ENCODE assay signal across 8 mouse cellular contexts in genomic region chr5:72203028-72203733, GRCm38 (mm10). TPM values are rescaled to one million over a fixed set of nuclear protein-coding genes. Genes with fewer than 3 reads are reported as not detected.
DNase-seq lines count a peak whose midpoint lies in the region; ATAC-seq and TF ChIP-seq lines count a peak whose summit lies in the region.

No protein-coding gene starts in this region.

- H3K4me1 ChIP-seq in bone marrow, adult 2 months (ENCODE audit: control insufficient read depth, insufficient read depth, low read length): peaks cover 6% of the 10 kb centered on the region; the same call in 1 of the 2 replicates
- peaks cover 9% of the 10 kb centered on the region for H3K4me1 ChIP-seq in embryonic facial prominence, embryonic 15.5 days
- H3K4me1 ChIP-seq in limb, embryonic 14.5 days (ENCODE audit: control insufficient read depth, insufficient read depth, low read length): no peaks in the 10 kb centered on the region; the same call in 1 of the 2 replicates
- no peaks in the 10 kb centered on the region for H3K4me1 ChIP-seq in midbrain, postnatal 0 days (ENCODE audit: insufficient read depth, low read length)

- peak; percentile 95 for ATAC-seq in embryonic facial prominence, embryonic 15.5 days (ENCODE audit: insufficient number of reproducible peaks, low FRiP score, low TSS enrichment, low read depth)
- peak; percentile 97 for ATAC-seq in limb, embryonic 14.5 days (ENCODE audit: low FRiP score, low read depth)
- peak; percentile 94 for ATAC-seq in midbrain, postnatal 0 days (ENCODE audit: low FRiP score)

- peak overlapping the region; percentile 69 for H3K4me2 ChIP-seq in embryonic facial prominence, embryonic 15.5 days (replicated peaks)
- H3K4me2 ChIP-seq in limb, embryonic 14.5 days (replicated peaks; ENCODE audit: low read depth, low read length, severe bottlenecking): peak overlapping the region; percentile 85
- peak overlapping the region; percentile 83 for H3K4me2 ChIP-seq in midbrain, postnatal 0 days (ENCODE audit: low read depth, low read length, poor library complexity, severe bottlenecking)

- H3K9ac ChIP-seq in embryonic facial prominence, embryonic 15.5 days: peak overlapping the region; percentile 26
- H3K9ac ChIP-seq in limb, embryonic 14.5 days (ENCODE audit: low read depth, low read length, severe bottlenecking): peak overlapping the region; percentile 51
- H3K9ac ChIP-seq in midbrain, postnatal 0 days (replicated peaks; ENCODE audit: low read length, poor library complexity, severe bottlenecking): peak overlapping the region; percentile 54

- no peaks in the 10 kb centered on the region for H3K36me3 ChIP-seq in embryonic facial prominence, embryonic 15.5 days
- H3K36me3 ChIP-seq in limb, embryonic 14.5 days (ENCODE audit: control insufficient read depth, insufficient read depth, low read length): no peaks in the 10 kb centered on the region
- no peaks in the 10 kb centered on the region for H3K36me3 ChIP-seq in midbrain, postnatal 0 days (ENCODE audit: insufficient read depth, low read length)

- no peaks in the 10 kb centered on the region for H3K9me3 ChIP-seq in embryonic facial prominence, embryonic 15.5 days (replicated peaks)
- no peaks in the 10 kb centered on the region for H3K9me3 ChIP-seq in limb, embryonic 14.5 days (ENCODE audit: control insufficient read depth, low read length)
- H3K9me3 ChIP-seq in midbrain, postnatal 0 days (ENCODE audit: low read length): no peaks in the 10 kb centered on the region

- WGBS in bone marrow, adult 2 months: under 1% methylated on average over 32 of the region's 32 CpGs
- 1% methylated on average over 32 of the region's 32 CpGs for WGBS in embryonic facial prominence, embryonic 15.5 days
- under 1% methylated on average over 31 of the region's 32 CpGs for WGBS in limb, embryonic 14.5 days
- WGBS in midbrain, postnatal 0 days: under 1% methylated on average over 32 of the region's 32 CpGs

- peak overlapping the region; percentile 93 for H3K4me3 ChIP-seq in bone marrow, adult 2 months (replicated peaks; ENCODE audit: control insufficient read depth, low read depth, low read length)
- peak overlapping the region; percentile 53 for H3K4me3 ChIP-seq in embryonic facial prominence, embryonic 15.5 days (replicated peaks)
- peak overlapping the region; percentile 66 for H3K4me3 ChIP-seq in limb, embryonic 14.5 days (replicated peaks; ENCODE audit: low read length)
- peak overlapping the region; percentile 74 for H3K4me3 ChIP-seq in midbrain, postnatal 0 days (ENCODE audit: low read depth, low read length)

- peak; percentile 97 for TF ChIP-seq POLR2A in bone marrow, adult 2 months (IDR thresholded peaks at IDR 0.05; ENCODE audit: borderline replicate concordance, control insufficient read depth, low read depth, low read length)
- TF ChIP-seq POLR2A in limb, embryonic 14.5 days (IDR thresholded peaks at IDR 0.05; ENCODE audit: borderline replicate concordance, extremely low read depth, insufficient read depth, insufficient read length): peak; percentile 94; the same call in 1 of the 2 replicates

- peak overlapping the region; percentile 80 for H3K27ac ChIP-seq in bone marrow, adult 2 months (ENCODE audit: control insufficient read depth, insufficient read depth, low read depth, low read length, poor library complexity)
- H3K27ac ChIP-seq in embryonic facial prominence, embryonic 15.5 days (replicated peaks): peak overlapping the region; percentile 63
- no peak overlapping the region for H3K27ac ChIP-seq in limb, embryonic 14.5 days (replicated peaks; ENCODE audit: low read depth, low read length)
- 0 out of 2 replicates have a peak overlapping the region, but pooled peaks have one; percentile 38 for H3K27ac ChIP-seq in midbrain, postnatal 0 days (ENCODE audit: low read depth, low read length)

- no peaks in the 10 kb centered on the region for H3K27me3 ChIP-seq in embryonic facial prominence, embryonic 15.5 days
- H3K27me3 ChIP-seq in limb, embryonic 14.5 days (ENCODE audit: control insufficient read depth, insufficient read depth, low read length): no peaks in the 10 kb centered on the region
- no peaks in the 10 kb centered on the region for H3K27me3 ChIP-seq in midbrain, postnatal 0 days (ENCODE audit: insufficient read depth, low read length)

- no peak for TF ChIP-seq CTCF in bone marrow, adult 2 months (IDR thresholded peaks at IDR 0.05; ENCODE audit: control insufficient read depth, insufficient read depth, low read length)
- TF ChIP-seq CTCF in midbrain, postnatal 0 days (IDR thresholded peaks at IDR 0.05): peak; percentile 35

- peak; percentile 95 for DNase-seq in 416B (ENCODE audit: low read depth)
- peak; percentile 95 for DNase-seq in heart, adult 8-10 months (ENCODE audit: low spot score)
- DNase-seq in kidney, adult 9 months: peak; percentile 96
- DNase-seq in limb, embryonic 14.5 days (ENCODE audit: low spot score): peak; percentile 88
- DNase-seq in midbrain, postnatal 0 days (ENCODE audit: low spot score): peak; percentile 85
- peak; percentile 83 for DNase-seq in spleen, postnatal 14 days (ENCODE audit: low spot score in 2 of 2)

RNA-seq across cellular contexts. Expression of gene Commd8, which starts 35.2 kb away (rescaled TPM):
- 41.6 and 46.6 TPM in 2 replicates for polyA plus RNA-seq in bone marrow, adult 2 months (2011; ENCODE audit: insufficient read depth, insufficient read length, low replicate concordance, missing spikeins)
- polyA plus RNA-seq in embryonic facial prominence, embryonic 15.5 days (2015; fragmentation: Nextera tagmentation; extraction: Ambion mirVana): 124 and 131 TPM in 2 replicates
- total RNA-seq in heart, adult 8-10 months (2022): 10 to 100 TPM; 40.5 to 44.6 (median 42.2) TPM
- 35.2 and 59.3 TPM in 2 replicates for polyA plus RNA-seq in limb, embryonic 14.5 days (2012; rRNA removed)
- polyA plus RNA-seq in limb, embryonic 14.5 days (2014; fragmentation: Nextera tagmentation; extraction: Ambion mirVana): 152 TPM in 2 replicates
- 23.9 and 34.0 TPM in 2 replicates for total RNA-seq in midbrain, postnatal 0 days (2014; rRNA removed)
- 146 and 151 TPM in 2 replicates for polyA plus RNA-seq in midbrain, postnatal 0 days (2015; fragmentation: Nextera tagmentation; extraction: Ambion mirVana)
